Mouse (Mus musculus): Measurements from ENCODE around the gene Tln1.

Tln1 gene

DNA sequence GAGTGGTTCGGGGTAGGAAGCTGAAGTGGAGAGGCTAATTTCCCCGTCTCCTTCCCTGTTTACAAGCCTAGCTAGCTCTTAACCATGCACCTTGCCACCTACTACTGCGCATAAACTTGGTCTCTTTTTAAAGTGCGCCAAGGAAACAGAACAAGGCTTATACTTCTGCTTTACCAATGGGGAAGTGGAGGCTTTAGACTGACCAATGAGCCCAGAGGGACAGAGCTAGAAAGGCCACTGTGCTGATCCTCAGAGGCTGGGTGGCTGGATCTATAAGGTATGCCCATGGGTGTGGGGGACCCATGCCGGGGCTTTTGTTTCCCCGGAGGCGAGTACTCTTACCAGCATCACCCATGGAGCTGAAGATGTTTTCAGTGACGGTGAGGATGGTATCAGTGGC, 15.3 kb downstream of the Tln1 start:
- DNase-seq (ENCODE audit: low spot score in 2 of 2), result no peak

- DNase-seq (ENCODE audit: low spot score in 2 of 2), result no peak
Observed at GRCm38 (mm10) chr4:43546375-43547047, 16.0 kb downstream of the Tln1 start.

DNA sequence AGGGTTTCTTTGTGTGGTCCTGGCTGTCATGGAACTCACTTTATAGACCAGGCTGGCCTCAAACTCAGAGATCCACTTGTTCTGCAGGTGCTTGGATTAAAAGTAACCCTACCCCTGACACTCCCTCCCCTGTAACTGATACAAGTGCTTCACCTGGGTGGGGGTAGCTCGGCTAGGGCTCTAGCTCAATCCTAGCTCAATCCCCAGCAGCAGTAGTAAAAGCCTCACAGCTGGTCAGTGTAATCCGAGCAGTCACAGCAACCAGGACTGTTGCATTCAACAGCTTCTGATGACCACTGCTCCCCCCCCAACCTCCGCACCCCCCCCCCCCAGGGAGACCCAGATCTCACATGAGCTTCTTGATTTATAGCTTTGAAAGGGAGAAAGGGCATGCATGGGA, 20.4 kb downstream of the Tln1 start:
- no peak for DNase-seq (ENCODE audit: low spot score in 2 of 2)

- no peak for DNase-seq (ENCODE audit: low spot score in 2 of 2)
Observed at GRCm38 (mm10) chr4:43536031-43536430, 26.5 kb downstream of the Tln1 start.

DNA sequence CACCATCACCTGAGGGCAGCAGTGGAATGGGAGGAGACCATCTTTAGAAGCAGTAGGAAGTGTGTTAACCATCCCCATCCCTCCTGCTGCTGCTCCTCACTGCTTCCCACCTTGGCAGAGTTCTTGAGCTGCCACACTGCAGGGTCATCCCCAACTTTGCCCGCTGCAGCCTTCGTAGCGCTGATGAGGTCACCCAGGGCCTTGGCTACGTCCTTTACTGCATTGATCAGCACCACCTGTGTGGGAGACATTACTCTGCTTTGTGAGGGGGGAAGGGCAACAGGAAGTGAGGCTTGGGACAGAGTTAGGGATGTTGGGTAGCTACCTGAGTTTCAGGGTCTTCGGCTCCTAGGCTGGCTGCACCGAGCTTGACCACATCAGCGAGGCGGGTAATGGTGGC, 26.9 kb downstream of the Tln1 start:
- DNase-seq (ENCODE audit: low spot score in 2 of 2), result no peak

DNA sequence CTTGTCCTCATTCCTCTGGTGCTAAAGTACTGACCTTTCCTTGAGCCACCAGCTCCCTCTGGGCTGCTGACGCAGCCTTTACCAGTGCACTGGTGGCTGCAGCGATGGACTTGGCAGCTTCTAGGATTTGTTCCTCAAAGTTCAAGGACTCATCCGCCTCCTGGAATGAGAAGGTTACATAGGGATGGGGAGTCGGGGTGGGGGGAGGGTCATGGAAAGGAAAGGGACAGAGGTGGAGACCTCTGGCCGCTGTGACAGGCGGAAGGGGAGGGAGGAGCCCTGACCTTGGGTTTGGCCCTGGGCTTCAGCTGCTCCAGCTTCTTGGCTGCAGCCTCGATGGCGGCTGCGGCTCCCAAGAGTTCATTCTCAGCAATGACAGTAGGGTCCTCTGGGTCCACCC, 29.2 kb downstream of the Tln1 start:
- DNase-seq (ENCODE audit: low spot score in 2 of 2), result no peak

GRCm38 (mm10) chr4:43530581-43530980, 31.9 kb downstream of the Tln1 start:
- peak; percentile 80 to 85 for DNase-seq (ENCODE audit: low spot score in 2 of 2)

- DNase-seq (ENCODE audit: low spot score in 2 of 2), result no peak
Observed at GRCm38 (mm10) chr4:43530081-43530501, 32.4 kb downstream of the Tln1 start.

DNA sequence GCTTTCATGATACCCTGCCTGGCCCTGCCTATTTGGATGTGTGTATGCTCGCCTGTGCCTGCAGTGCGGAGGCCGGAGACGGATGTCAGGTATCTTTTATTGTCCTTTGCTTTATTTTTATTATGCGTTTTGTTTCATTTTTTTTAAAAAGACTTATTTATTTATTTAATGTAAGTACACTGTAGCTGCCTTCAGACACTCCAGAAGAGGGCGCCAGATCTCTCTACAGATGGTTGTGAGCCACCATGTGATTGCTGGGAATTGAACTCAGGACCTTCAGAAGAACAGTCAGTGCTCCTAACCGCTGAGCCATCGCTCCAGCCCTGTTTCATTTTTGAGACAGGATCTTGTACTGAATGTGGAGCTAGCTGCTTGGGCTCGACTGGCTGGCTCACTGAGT, 34.0 kb downstream of the Tln1 start:
- no peak for DNase-seq (ENCODE audit: low spot score in 2 of 2)

- no peak for DNase-seq (ENCODE audit: low spot score in 2 of 2)
Observed at GRCm38 (mm10) chr4:43527880-43528279, 34.6 kb downstream of the Tln1 start.

GRCm38 (mm10) chr4:43519956-43520355, 42.5 kb downstream of the Tln1 start:
- DNase-seq (ENCODE audit: low spot score in 2 of 2), result peak; percentile 83 to 91

GRCm38 (mm10) chr4:43519551-43519950, 42.9 kb downstream of the Tln1 start:
- no peak for DNase-seq (ENCODE audit: low spot score in 2 of 2)

- no peak for DNase-seq (ENCODE audit: low spot score in 2 of 2)
Observed at GRCm38 (mm10) chr4:43515764-43516708, 46.5 kb downstream of the Tln1 start.

- DNase-seq (ENCODE audit: low spot score in 2 of 2), result no peak
Observed at GRCm38 (mm10) chr4:43513791-43514190, 48.7 kb downstream of the Tln1 start.

GRCm38 (mm10) chr4:43513300-43513699, 49.2 kb downstream of the Tln1 start:
- DNase-seq (ENCODE audit: low spot score in 2 of 2), result no peak

DNA sequence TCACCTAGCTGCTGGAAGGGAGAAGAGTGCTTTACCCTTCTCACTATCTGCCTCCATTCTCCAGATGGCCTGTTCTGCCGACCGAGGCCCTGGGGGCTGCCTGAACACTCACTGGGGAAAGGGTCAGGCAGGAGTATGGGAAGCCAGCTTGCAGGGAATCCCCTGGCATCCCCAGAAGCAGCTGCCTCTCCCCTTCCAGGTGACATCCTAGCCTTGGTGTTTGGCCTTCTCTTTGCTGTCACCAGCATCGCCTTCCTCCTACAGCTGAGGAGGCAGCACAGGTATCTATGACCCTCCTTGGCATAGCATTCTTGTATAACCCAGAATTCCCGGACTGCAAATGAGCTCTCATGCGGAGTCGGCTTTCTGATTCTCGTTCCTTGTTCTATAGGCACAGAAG, 49.8 kb downstream of the Tln1 start:
- DNase-seq (ENCODE audit: low spot score in 2 of 2), result no peak

DNA sequence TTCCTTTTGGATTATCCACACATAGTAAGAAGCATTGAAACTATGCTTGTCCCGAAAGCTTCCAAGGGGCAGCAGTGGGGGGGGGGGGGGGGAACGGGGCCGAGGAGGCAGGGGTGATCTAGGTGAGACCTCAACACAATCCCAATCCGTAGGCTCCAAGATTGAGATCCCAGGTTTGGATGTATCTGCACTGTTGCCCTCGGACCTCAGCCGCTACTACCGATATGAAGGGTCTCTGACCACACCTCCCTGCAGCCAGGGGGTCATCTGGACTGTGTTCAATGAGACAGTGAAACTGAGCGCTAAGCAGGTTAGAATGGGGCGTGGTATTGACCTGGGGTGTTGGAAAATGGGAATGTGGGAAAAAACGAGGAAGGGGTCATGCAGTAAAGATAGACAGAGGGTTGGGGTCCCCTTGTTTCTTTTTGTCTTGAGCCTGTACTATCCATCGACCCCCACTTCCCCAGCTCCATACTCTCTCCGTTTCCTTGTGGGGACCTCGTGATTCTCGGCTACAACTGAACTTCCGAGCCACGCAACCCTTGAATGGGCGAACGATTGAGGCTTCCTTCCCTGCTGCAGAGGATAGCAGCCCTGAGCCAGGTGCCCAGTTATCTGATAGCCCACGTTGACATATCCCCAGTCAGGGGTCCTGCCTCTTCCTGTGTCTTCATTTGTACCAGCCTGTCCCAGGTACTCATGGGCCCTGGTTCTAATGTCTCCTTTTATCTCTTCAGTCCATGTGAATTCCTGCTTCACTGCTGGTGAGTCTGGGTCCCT, 50.6 kb downstream of the Tln1 start:
- DNase-seq (ENCODE audit: low spot score in 2 of 2), result no peak

- no peak for DNase-seq (ENCODE audit: low spot score in 2 of 2)
Observed at GRCm38 (mm10) chr4:43509109-43509508, 53.4 kb downstream of the Tln1 start.

DNA sequence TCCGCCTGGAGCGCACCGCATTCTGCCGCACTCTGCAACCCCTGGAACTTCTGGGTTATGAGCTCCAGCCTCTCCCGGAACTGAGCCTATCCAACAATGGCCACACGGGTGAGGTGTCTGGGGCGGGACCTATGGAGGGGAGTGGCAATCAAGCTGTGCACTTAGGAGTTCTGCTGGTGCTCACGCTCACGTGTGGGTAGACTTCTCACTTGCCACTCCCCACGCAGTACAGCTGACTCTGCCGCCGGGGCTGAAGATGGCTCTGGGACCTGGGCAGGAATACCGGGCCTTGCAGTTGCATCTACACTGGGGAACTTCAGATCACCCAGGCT, 53.9 kb downstream of the Tln1 start:
- DNase-seq (ENCODE audit: low spot score in 2 of 2), result peak in 1 of 2 experiments; percentile 35

- peak in 1 of 2 experiments; percentile 26 for DNase-seq (ENCODE audit: low spot score in 2 of 2)
Observed at GRCm38 (mm10) chr4:43507938-43508665, 54.4 kb downstream of the Tln1 start.

- peak in 1 of 2 experiments; percentile 28 for DNase-seq (ENCODE audit: low spot score in 2 of 2)
Observed at GRCm38 (mm10) chr4:43506536-43507185, 55.8 kb downstream of the Tln1 start, which contains the start of gene Car9. Gene Car9, plus strand, starts transcription at chr4:43506966.
